Mouse (Mus musculus) forebrain, embryonic 15.5 days (tissue): ENCODE results near the gene Arrdc1. TPM values are rescaled to one million over a fixed set of nuclear protein-coding genes. Genes with fewer than 3 reads are reported as not detected.
"Not testable (repeated sequence)": the region's sequence is repeated elsewhere in the genome, so short reads cannot be mapped to it uniquely, and the experiment has no call there.

ENCODE experiments used
- ATAC-seq: fragments of 200-750 bp; cut with Nextera tagmentation; replicated peaks from 2 replicates; pipeline ENCODE4 v1.8.0; 2017; ENCODE audit warnings: mild to moderate bottlenecking, moderate TSS enrichment, moderate library complexity
- H3K27ac ChIP-seq: fragments of 300-500 bp; sonication (generic); replicated peaks from 2 replicates; pipeline ENCODE4 v1.5.1; 2015; ENCODE audit warnings: mild to moderate bottlenecking, inconsistent platforms
- H3K27me3 ChIP-seq: fragments of 300-500 bp; sonication (generic); 2 replicates; pipeline ENCODE4 v1.6.1; 2015; ENCODE audit warnings: inconsistent platforms
- H3K36me3 ChIP-seq: fragments of 300-500 bp; sonication (generic); 2 replicates; pipeline ENCODE4 v1.6.1; 2015; ENCODE audit warnings: mild to moderate bottlenecking, inconsistent platforms
- H3K4me1 ChIP-seq: fragments of 300-500 bp; sonication (generic); 2 replicates; pipeline ENCODE4 v1.6.1; 2015; ENCODE audit warnings: inconsistent platforms
- H3K4me2 ChIP-seq: fragments of 300-500 bp; sonication (generic); replicated peaks from 2 replicates; pipeline ENCODE4 v1.6.1; 2015; ENCODE audit warnings: mild to moderate bottlenecking, inconsistent platforms
- H3K4me3 ChIP-seq: fragments of 300-500 bp; sonication (generic); 2 replicates; pipeline ENCODE4 v1.5.1; 2015; ENCODE audit warnings: mild to moderate bottlenecking, inconsistent platforms
- H3K9ac ChIP-seq: fragments of 300-500 bp; sonication (generic); replicated peaks from 2 replicates; pipeline ENCODE4 v1.6.1; 2015; ENCODE audit warnings: mild to moderate bottlenecking, inconsistent platforms
- H3K9me3 ChIP-seq: fragments of 300-500 bp; sonication (generic); 2 replicates; pipeline ENCODE4 v1.6.1; 2016; ENCODE audit warnings: inconsistent platforms
- WGBS: fragments of 180-500 bp; shearing (Covaris S2); methylation state at CpG from one replicate; pipeline ENCODE4 v1.1.7; 2015; ENCODE audit warnings: mixed read lengths; 5-methylcytosine and 5-hydroxymethylcytosine counted together
- polyA plus RNA-seq: library from polyadenylated mRNA; unstranded; fragments of >200 nt; fragmentation: Nextera tagmentation; extraction: Ambion mirVana; gene quantifications from 2 replicates; pipeline ENCODE4 v1.2.1, GENCODE M21; 2015

The Arrdc1 gene
- 30.4 and 30.5 TPM in 2 replicates for polyA plus RNA-seq

GRCm38 (mm10) chr2:24935057-24935796 lies at the start of gene Arrdc1:
Gene Arrdc1 (minus strand): TSS chr2:24935252.
- ATAC-seq, result peak; percentile 91
- peak within 1 kb of the TSS; percentile 70 for H3K9ac ChIP-seq
- H3K4me1 ChIP-seq, result peaks cover 17% of the 10 kb centered on the region
- H3K36me3 ChIP-seq, result no peaks in the 10 kb centered on the region
- under 1% methylated on average over 49 of the region's 49 CpGs for WGBS
- no peaks in the 10 kb centered on the region for H3K9me3 ChIP-seq
- peak within 1 kb of the TSS; percentile 63 for H3K4me3 ChIP-seq
- no peaks in the 10 kb centered on the region for H3K27me3 ChIP-seq
- H3K27ac ChIP-seq, result no peak within 1 kb of the TSS
- H3K4me2 ChIP-seq, result peak within 1 kb of the TSS; percentile 84

DNA sequence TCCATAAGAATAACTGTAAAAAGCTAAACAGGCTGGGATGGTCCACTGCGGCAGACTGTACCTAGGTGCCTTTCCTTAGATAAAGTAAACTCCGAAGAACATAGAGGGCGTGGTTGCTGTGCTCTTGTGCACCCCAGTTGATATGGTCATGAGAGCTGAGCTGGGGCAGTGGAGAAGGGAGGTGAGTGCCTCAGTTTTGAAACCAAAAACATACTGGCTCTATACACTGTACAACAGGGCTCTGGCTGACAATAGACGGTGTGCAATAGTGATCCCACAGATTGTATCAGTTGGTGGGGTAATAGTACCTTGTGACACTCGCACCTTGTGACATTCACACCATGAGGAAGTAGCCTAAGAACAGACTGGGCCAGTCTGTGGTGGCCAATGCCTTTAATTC lies 41.9 kb upstream of the Arrdc1 start:
- Histone ChIP-seq H3K9ac (no peak overlapping the region), H3K36me3 (peaks cover 13% of the 10 kb centered on the region), H3K4me2 (no peak overlapping the region), H3K27me3 (no peaks in the 10 kb centered on the region), H3K4me3 (no peak overlapping the region), H3K27ac (no peak overlapping the region), H3K9me3 (no peaks in the 10 kb centered on the region), H3K4me1 (peaks cover 24% of the 10 kb centered on the region)
- ATAC-seq, result no peak
- WGBS, result 90% methylated on average over 5 of the region's 5 CpGs

GRCm38 (mm10) chr2:24975704-24976297 lies 40.7 kb upstream of the Arrdc1 start, which contains the start of gene Pnpla7:
Gene Pnpla7 (plus strand): TSS chr2:24976033.
- Histone ChIP-seq H3K9ac (peak within 1 kb of the TSS; percentile 82), H3K4me2 (peak within 1 kb of the TSS; percentile 99), H3K4me1 (peaks cover 24% of the 10 kb centered on the region), H3K36me3 (peaks cover 24% of the 10 kb centered on the region), H3K27ac (peak within 1 kb of the TSS; percentile 95), H3K4me3 (peak within 1 kb of the TSS; percentile 81), H3K9me3 (no peaks in the 10 kb centered on the region), H3K27me3 (no peaks in the 10 kb centered on the region)
- no peak; the same call in 1 of the 2 replicates for ATAC-seq
- 1% methylated on average over 16 of the region's 16 CpGs for WGBS

DNA sequence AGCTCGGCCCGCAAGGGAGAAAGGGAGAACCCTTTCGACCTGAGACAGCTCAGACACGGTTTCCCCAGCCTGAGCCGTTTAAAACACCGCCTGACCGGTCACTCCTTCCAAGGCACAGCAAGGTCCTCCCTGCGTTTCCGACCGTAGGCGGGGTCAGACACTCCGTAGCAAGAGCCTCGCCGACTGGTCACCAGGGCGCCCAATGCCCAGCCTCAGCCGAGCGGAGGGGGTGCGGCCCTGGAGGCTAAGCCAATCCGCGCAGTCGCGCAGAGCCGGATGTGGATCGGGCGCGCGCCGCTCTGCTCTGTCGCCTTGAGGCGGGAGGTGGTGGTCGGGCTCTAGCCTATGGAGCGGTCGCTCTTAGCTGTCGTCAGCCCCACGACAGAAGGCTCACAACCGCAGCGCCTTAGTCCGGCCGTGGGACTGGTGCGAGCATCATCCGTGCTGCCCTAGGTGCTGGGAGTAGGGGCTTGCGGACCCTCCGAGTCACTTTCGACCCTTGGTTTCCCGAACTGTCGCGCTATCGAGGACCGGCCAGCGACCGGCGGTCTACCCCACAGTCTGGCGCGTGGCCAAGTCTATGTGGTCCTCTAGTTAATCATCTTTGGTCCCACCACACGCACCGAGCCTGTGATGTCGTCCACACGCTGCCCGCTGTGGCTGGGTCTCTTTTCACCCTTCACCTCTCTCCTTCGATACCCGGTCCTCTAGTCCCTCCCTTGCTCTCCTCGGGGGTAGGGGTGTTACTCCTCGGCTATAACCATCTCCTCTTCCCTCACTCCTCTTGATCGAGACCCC lies 40.1 kb upstream of the Arrdc1 start, which contains the start of gene Mrpl41:
TSS of gene Mrpl41 (minus strand) at position 193 of the 798 bp plus-strand sequence.
- peaks cover 24% of the 10 kb centered on the region for H3K4me1 ChIP-seq
- WGBS, result under 1% methylated on average over 64 of the region's 64 CpGs
- ATAC-seq, result peak; percentile 100
- peak within 1 kb of the TSS; percentile 82 for H3K9ac ChIP-seq
- peaks cover 30% of the 10 kb centered on the region for H3K36me3 ChIP-seq
- no peaks in the 10 kb centered on the region for H3K9me3 ChIP-seq
- peak within 1 kb of the TSS; percentile 95 for H3K27ac ChIP-seq
- peak within 1 kb of the TSS; percentile 81 for H3K4me3 ChIP-seq
- no peaks in the 10 kb centered on the region for H3K27me3 ChIP-seq
- H3K4me2 ChIP-seq, result peak within 1 kb of the TSS; percentile 99

- under 1% methylated on average over 17 of the region's 17 CpGs for WGBS
- H3K4me2 ChIP-seq, result peak overlapping the region; percentile 99
- H3K36me3 ChIP-seq, result peaks cover 36% of the 10 kb centered on the region
- peak overlapping the region; percentile 77 for H3K9ac ChIP-seq
- peak overlapping the region; percentile 81 for H3K4me3 ChIP-seq
- H3K27ac ChIP-seq, result peak overlapping the region; percentile 95
- H3K4me1 ChIP-seq, result peaks cover 24% of the 10 kb centered on the region
- ATAC-seq, result 0 out of 2 replicates have a peak, but pooled peaks have one; percentile 0
- not testable (repeated sequence) for H3K27me3 ChIP-seq, H3K9me3 ChIP-seq
Observed at GRCm38 (mm10) chr2:24974452-24974851, 39.4 kb upstream of the Arrdc1 start.

- H3K27ac ChIP-seq, result no peak overlapping the region
- H3K36me3 ChIP-seq, result peaks cover 63% of the 10 kb centered on the region
- H3K4me1 ChIP-seq, result peaks cover 16% of the 10 kb centered on the region
- H3K27me3 ChIP-seq, result no peaks in the 10 kb centered on the region
- no peaks in the 10 kb centered on the region for H3K9me3 ChIP-seq
- H3K4me3 ChIP-seq, result no peak overlapping the region
- no peak overlapping the region for H3K9ac ChIP-seq
- no peak overlapping the region for H3K4me2 ChIP-seq
- 85% methylated on average over 4 of the region's 4 CpGs for WGBS
- ATAC-seq, result no peak
Observed at GRCm38 (mm10) chr2:24970386-24970785, 35.3 kb upstream of the Arrdc1 start.

DNA sequence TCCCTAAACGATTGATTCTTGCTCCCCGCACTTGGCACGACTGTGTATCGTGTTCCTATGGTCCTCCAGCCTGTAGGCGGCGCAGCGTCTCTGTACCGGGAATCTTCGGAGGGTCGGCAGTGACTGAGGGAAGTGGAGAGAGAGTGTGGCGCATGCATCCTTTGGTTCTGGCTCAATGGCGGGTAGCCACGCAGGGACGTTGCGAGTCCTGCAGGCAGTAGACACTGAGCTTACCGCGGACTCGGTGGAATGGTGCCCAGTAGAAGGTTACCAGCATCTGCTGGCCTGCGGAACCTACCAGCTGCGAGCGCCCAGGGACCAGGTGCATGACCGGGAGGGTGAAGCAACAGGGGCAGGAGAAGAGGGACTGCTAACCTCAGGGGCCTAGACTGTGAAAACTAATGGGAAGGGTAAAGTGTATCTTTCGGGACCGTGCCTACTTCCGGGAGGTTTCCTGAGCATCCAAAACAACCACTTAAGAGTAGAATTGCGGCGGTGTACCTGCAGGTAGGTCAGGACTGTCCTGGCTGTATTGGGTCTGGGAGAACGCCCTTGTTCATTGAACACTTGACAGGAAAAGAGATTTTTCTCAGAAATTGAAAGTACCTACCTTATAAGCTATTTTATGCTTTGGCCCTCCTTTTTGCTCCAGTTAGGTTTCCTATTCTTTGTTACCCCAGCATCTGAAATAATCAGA lies 27.4 kb upstream of the Arrdc1 start, which contains the start of gene Dph7:
TSS of gene Dph7 (plus strand) at position 97 of the 697 bp plus-strand sequence.
- Histone ChIP-seq H3K9me3 (no peaks in the 10 kb centered on the region), H3K27me3 (no peaks in the 10 kb centered on the region), H3K4me3 (peak within 1 kb of the TSS; percentile 89), H3K9ac (peak within 1 kb of the TSS; percentile 91), H3K36me3 (peaks cover 51% of the 10 kb centered on the region), H3K27ac (peak within 1 kb of the TSS; percentile 70), H3K4me2 (peak within 1 kb of the TSS; percentile 66), H3K4me1 (peaks cover 12% of the 10 kb centered on the region)
- under 1% methylated on average over 28 of the region's 28 CpGs for WGBS
- ATAC-seq, result peak; percentile 91

DNA sequence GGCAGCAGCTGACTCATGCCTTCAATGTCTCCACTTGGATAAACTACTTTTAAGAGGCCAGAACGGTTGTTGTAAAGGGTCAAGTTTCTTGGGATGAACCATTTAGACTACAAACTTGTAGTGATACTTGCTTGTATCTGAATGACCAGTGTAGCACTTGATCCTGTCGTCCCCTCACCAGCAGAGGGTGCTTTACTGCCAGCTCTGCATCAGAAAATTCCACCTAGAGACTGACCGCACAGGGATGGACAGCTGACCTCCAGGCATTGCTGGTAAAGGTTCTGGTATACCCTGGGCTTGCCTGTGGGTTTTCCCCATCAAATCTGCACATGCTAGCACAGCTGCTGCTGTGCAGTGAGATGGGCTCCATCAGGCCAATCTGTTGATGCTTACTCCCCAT lies 25.9 kb upstream of the Arrdc1 start:
- Histone ChIP-seq H3K27ac (no peak overlapping the region), H3K4me2 (no peak overlapping the region), H3K9ac (no peak overlapping the region), H3K4me3 (no peak overlapping the region), H3K36me3 (peaks cover 60% of the 10 kb centered on the region), H3K4me1 (peaks cover 12% of the 10 kb centered on the region), H3K9me3 (no peaks in the 10 kb centered on the region), H3K27me3 (no peaks in the 10 kb centered on the region)
- WGBS, result 35% methylated on average over 3 of the region's 3 CpGs
- no peak for ATAC-seq

DNA sequence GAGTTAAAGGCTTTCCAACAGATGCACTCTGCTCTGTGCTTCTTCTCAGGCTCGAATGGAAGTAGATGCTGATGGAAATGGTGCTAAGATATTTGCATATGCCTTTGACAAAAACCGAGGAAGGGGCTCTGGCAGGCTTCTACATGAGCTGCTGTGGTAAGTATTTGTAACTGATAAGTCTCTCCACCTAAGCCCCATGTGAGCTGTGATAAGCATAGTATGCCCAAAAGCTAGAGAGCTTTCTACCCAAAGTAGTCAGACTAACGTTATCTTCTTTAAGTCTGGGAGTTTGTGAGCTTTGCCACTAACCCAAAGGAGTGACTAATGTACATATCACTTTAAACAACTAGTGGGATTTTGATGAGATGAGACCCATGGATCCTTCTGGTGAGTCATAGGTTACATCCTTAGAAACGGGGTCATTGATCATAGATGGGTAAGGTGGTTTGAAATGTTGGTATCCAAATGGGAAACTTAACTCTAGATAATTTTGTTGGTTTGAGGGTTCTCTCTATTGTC lies 17.5 kb upstream of the Arrdc1 start:
- WGBS, result 91% methylated on average over 4 of the region's 4 CpGs
- no peaks in the 10 kb centered on the region for H3K27me3 ChIP-seq
- H3K4me3 ChIP-seq, result no peak overlapping the region
- no peak overlapping the region for H3K4me2 ChIP-seq
- peaks cover 18% of the 10 kb centered on the region for H3K4me1 ChIP-seq
- no peaks in the 10 kb centered on the region for H3K9me3 ChIP-seq
- no peak for ATAC-seq
- no peak overlapping the region for H3K27ac ChIP-seq
- H3K36me3 ChIP-seq, result peaks cover 57% of the 10 kb centered on the region
- no peak overlapping the region for H3K9ac ChIP-seq

GRCm38 (mm10) chr2:24950189-24950535 lies 15.1 kb upstream of the Arrdc1 start:
- WGBS, result 0% methylated on average over 31 of the region's 31 CpGs
- ATAC-seq, result 0 out of 2 replicates have a peak, but pooled peaks have one; percentile 2

More at GRCm38 (mm10) chr2:24950189-24950535, 15.1 kb upstream of the Arrdc1 start:
- Histone ChIP-seq H3K9me3 (no peaks in the 10 kb centered on the region), H3K27ac (peak overlapping the region; percentile 11; the same call in 1 of the 2 replicates), H3K27me3 (no peaks in the 10 kb centered on the region), H3K4me1 (peaks cover 18% of the 10 kb centered on the region), H3K9ac (peak overlapping the region; percentile 84), H3K4me2 (peak overlapping the region; percentile 93), H3K4me3 (peak overlapping the region; percentile 95), H3K36me3 (peaks cover 34% of the 10 kb centered on the region)
